Mouse (Mus musculus): Measurements from ENCODE around the gene Tbc1d23.

GRCm38 (mm10) chr16:57120913-57121815, 110.1 kb downstream of the Tbc1d23 start, which contains the start of gene Tomm70a:
- TF ChIP-seq CTCF (IDR thresholded peaks at IDR 0.05) (no peak; the same call in 1 of the 2 replicates), EP300 (IDR thresholded peaks at IDR 0.05) (no peak)
